Mouse (Mus musculus) E14TG2a.4 (cell line): Measurements from ENCODE around the gene Ccdc92b.

Source experiments
- CTCF ChIP-seq: conservative IDR thresholded peaks from 2 replicates; pipeline ENCODE4 v1.5.1; 2014; ENCODE audit warnings: low read length
- POU5F1 ChIP-seq: IDR thresholded peaks from 2 replicates; pipeline ENCODE4 v1.6.1; 2014; ENCODE audit warnings: low read length, borderline replicate concordance

GRCm38 (mm10) chr11:74664279-74664678, 44.9 kb downstream of the Ccdc92b start:
- TF ChIP-seq CTCF (no peak), POU5F1 (no peak)
